Mouse (Mus musculus) CD4-positive naive resting alpha-beta T cell, adult 57 days (primary cell): ENCODE data around the gene Nap1l5. TPM values are rescaled to one million over a fixed set of nuclear protein-coding genes. Genes with fewer than 3 reads are reported as not detected.

ENCODE experiments used
- total RNA-seq: library from RNA; stranded (reverse); gene quantifications from one replicate; pipeline ENCODE4 v1.2.4, GENCODE M21; 2023

Nap1l5 gene
- 0.65 TPM for total RNA-seq

GRCm38 (mm10) chr6:58906852-58907261 is at the start of gene Nap1l5:
TSS of gene Nap1l5 (minus strand) at chr6:58907076.

Other genes starting within 250 kb of the Nap1l5 start
- gene Herc3, start 75.6 kb downstream of the Nap1l5 start, total RNA-seq, result 230 TPM
- 0.09 TPM for gene Fam13a, start 117.5 kb upstream of the Nap1l5 start, total RNA-seq